Mouse (Mus musculus) adrenal gland, postnatal 25 days (tissue): Measurements from ENCODE around the gene Lamtor3. TPM values are rescaled to one million over a fixed set of nuclear protein-coding genes. Genes with fewer than 3 reads are reported as not detected.
A peak's percentile ranks its signal among the peaks of the same experiment; 100 is the strongest.
"Not testable (repeated sequence)": the region's sequence is repeated elsewhere in the genome, so short reads cannot be mapped to it uniquely, and the experiment has no call there.

ENCODE experiments used
- DNase-seq: peaks from one replicate; pipeline ENCODE4 v3.0.0; 2021; ENCODE audit warnings: mixed read lengths
- total RNA-seq: library from RNA; stranded (reverse); gene quantifications from 2 replicates; pipeline ENCODE4 v1.2.3, GENCODE M21; 2021

Gene Lamtor3
- total RNA-seq, 1 experiment from 2014 or later: 71.3 TPM

DNA sequence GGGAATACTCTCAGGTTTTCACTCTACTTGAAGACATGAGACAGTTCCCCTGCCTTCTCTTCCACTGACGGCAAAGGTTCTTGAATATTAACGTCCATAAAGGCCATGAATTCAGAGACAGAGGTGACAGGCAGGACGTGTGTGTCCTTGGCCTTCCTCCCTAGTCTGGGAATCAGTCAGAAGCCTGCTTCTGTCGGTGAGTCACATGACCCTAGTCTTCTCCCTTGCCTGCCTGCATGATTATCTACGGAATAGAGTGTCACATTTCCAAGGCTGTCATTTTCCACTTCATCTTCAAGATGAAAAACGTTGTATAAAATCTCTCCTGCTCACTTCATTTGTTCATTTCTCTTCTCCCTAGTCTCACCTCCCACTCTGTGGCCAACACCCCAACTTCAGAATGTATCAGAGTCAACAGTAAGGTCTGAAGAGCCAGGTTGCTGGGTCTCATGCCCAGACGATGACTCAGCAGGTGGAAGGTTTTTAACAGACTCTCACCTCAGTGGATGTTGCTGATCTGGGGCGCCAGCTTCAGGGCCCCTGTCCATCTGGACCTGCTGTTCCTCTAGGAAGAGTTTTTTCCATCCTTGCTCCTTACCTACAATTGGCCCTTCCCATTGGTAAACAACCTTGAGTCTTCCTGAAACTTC lies 43.6 kb downstream of the Lamtor3 start:
- DNase-seq: no peak

DNA sequence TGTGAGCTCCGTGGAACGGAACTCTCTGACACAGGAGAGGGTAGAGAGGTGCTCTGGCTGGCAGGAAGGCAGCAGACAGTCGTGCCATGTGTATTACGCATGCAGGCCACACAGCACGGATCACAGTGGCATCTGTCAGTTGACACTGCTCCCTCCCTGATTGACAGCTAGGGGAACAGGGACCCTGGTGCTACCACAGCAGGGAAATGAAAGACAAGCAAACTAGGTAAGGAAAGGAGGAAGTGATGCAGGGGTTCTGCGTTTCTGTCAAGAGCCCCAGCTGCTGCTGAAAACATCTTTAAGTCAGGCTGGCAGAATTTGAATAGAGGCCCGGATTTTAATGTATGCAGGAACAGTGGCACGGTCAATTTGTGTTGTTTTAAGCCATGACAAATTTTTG lies 45.2 kb downstream of the Lamtor3 start:
- no peak for DNase-seq

DNA sequence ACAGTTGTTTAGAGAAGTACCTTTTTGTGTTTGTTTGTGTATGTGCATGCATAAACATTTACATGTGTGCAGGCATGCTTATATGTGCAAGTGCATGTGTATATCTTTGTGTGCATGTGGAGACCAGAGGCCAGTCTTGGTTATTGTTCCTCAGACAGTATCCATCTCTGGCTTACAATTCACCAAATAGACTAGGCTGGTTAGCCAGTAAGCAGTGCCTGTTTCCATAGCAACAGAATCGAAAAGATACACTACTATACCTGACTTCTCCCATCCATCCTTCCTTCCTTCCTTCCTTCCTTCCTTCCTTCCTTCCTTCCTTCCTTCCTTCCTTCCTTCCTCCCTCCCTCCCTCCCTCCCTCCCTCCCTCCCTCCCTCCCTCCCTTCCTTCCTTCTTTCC lies 45.7 kb downstream of the Lamtor3 start:
- not testable (repeated sequence) for DNase-seq

DNA sequence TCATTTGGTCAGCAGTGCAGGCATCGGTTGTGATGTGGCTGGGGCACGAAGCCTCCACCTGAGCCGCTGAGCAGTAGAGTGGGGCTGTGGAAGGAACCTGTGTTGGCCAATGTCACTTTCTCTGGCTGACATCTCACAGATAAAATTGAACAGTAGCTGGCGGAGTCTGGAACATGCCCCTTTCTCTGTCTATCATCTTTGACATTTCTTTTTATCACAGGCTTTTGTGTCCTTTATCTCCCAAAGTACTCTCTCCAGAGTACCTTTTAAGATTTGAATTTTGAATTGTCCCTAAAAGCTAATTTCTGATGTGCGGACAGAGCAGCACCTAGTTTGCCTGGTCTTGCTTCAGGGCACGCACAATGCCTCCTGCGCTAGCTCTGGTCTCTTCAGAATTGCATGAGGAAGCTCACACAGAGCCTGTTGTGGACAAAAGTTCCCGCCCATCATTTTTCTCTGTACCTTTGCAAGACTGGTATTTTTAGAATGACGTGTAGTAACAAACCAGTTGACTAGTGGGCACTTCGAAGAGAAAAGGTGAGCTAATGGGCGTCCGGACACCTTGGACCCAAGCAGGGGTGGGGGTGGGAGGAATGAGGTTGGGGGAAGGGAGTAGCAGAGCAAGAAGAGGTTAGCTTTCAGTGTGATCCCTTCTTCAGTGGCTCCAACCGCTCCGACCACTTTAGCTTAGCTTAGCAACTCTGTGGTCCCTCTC lies 50.0 kb downstream of the Lamtor3 start:
- no peak for DNase-seq

DNA sequence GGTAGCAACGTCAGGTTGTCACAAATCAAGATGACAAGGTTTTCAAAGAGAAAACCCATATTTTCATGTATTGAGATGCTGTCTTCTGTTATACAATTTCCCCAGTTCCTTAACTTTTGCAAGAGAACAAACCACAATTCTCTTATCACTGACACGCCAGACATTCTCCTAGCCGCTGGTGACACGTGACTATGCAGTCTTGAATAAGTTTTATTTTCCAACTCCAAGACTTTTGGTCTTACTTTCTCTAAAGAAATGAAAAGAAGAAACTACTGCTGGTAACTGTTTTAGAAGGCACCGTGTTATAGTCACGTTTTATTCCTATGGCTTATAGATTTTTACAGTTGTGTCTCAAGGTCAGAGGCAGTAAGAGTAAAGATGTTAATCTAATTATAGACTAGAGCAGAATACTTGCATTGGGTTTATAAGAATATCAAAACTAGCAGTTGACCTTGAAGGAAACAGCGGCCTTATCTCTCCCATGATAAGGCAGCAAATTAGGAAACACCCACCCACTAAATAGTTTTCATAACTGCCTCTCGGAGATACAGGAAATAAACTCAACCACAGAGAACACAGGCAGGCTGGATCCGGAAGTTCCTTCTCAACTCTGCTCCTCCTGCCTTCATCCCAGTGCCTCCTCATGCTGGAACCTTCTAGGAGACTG lies 50.6 kb downstream of the Lamtor3 start:
- no peak for DNase-seq

DNA sequence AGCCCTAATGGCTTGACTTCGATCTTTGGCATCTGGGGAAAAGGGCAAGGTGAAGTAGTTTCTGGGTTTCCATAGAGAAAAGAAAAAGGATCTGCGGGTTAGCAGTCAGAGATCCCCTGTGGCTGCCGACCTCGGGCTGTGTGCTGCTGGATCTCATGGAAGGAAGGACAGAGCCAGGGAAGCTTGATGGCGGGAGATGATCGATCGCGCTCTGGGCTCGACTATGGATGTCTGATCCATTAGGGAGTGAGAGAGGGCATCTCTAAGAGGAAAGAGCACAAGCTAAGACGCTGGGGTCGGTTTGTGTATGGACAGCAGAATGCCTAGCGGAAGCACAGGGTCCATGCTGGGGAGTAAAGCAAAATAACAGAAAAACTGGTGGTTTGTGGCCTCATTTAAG lies 51.6 kb downstream of the Lamtor3 start:
- DNase-seq: peak; percentile 33

DNA sequence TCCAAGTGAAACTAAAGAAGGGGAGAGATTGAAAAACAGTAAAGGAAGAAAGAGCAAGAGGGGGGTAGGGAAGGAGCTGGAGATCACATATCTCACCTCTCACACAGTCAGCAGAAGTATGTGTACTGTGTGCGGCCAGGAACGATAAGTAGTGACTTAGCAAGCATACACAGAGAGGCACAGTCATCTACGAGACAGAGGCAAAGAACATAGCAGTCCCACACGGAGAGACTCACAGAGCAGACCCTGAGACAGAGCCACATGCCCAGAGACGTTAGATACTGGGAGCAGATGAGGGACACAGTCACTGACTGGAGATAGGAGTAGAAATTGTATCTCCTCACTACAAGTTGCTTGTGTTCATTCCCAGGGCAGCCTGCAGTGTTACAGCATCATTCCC lies 53.9 kb downstream of the Lamtor3 start:
- DNase-seq: no peak

DNA sequence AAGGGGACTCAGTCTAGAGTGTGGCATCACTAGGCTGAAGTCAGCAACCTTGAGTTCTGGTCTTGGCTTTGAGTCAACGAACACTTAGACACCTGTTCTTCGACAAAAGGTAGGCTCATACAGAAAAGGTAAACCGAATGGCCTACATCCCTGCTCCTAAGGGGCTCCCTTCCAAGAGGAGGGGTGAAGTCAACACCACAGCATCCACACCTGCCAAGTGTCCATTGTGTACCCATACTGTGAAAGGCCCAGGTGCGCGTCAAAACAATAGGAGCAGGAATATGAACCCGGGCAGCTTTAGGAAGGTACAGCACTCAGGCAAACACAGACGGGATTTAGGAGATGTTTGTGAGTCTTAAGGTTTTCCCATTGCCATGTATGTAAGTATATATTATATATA lies 54.7 kb downstream of the Lamtor3 start:
- no peak for DNase-seq

DNA sequence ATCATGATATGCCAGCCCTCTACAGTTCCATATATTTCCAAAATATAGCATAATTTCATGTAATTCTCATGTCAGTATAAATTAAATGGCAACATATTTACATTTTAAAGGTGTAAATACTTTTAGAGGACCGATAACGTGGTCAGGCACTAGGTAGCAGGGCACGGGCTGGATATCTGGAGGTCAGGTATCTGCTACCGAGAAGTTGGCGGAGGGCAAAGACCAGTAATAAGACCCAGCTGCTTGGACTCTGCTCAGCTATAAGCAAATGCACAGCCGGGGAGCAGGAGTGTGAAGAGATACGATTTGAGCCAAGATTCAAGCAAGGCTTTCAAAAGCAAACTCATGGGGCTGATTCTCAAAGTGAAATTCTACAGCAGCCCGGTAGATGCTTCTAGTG lies 56.0 kb downstream of the Lamtor3 start:
- no peak for DNase-seq

DNA sequence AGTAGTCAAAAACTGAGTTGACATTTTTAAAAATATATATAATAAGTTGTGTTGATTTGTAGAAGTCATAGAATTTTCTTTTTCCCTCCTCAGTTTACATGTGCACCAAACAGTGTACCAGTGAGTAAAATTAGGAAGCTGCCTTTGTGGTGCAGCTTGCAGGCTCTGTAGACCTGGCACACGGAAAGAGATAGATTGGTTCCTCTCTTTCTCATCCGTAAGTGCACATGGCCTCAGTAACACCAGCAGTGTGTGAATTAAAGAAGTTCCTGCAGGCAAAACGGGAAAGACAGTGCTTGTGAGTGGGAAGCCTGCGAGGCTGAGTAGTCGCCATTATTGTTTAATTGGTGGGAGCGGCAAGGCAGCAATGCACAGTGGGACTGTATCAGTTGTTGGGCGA lies 57.1 kb downstream of the Lamtor3 start:
- no peak for DNase-seq

DNA sequence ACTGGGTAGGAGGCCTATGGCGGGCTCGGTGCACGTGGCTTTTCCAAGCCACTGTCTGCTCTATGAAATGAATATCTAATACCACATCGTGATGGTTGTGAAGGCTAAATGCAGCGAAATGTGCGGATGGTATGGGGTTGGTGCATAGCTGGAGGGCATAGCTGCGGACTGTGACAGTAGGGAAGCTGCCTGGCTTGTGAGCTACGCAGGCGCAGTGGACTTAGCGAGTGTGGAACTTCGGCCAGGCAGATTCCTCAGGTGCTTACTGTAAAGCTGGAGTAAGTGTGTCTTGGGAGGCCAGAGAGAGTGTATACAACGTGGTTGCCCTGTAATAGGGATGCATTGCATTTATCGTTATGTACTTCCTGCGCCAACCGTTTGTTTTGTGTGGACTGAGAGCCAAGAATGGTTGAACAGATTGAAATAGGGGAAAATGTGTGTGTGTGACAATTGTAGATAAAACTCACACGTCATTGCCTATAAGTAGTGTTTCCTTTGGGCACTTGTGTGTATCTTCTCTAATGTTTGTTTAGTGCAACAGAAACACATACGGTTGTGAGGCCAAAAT lies 57.6 kb downstream of the Lamtor3 start:
- no peak for DNase-seq

DNA sequence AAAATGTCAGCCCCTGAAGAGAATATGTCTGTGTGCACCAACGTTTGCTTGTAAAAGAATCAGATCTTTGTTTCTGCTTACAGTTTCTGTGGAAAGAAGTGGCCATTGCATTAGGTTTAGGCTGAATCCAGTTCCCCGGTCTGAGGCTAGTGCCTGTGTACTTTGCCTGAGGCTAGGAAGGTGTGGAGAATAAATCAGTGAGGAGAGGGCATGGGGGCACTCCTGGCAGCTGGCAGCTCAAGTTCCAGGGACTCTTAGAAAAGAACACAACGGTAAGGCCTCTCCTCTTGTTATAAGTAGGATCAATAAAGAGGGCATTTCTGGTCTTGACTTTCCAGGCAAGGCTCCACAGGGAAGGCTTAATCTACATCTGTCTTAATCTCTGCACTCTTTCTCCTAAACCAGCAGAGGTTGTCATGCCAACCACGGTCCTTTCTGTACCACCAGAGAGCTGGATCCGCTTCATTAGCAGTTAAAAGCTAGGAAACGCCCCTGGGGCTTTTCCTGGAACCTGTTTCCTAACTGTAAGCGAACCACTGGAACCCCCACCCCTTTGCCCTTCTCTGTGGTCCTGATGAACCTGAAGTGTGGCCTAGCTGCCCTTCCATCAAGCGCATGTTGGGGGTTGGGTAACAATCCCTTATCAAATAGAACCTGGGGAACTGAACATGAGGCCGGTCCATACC lies 58.8 kb downstream of the Lamtor3 start:
- DNase-seq: no peak

DNA sequence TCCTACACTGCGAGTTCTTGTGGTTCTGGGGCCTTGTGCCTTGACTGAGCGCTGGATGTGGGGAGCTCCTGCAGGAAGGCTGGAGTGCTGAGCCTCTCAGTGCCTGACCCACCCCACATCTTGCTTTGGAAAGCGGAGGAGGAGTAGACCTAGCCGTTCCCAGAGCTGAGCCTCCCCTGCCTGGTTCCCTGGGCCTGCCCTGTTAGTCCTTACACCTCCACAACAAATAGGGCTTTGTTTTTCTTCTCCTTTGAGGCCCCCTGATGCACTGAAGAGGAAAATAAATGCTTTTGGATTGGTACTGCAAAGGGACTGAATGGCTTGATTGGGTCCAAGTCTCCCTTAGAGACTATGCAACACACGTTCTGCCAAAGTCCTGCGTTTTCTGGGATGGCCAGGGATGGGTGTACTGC lies 59.3 kb downstream of the Lamtor3 start:
- no peak for DNase-seq

DNA sequence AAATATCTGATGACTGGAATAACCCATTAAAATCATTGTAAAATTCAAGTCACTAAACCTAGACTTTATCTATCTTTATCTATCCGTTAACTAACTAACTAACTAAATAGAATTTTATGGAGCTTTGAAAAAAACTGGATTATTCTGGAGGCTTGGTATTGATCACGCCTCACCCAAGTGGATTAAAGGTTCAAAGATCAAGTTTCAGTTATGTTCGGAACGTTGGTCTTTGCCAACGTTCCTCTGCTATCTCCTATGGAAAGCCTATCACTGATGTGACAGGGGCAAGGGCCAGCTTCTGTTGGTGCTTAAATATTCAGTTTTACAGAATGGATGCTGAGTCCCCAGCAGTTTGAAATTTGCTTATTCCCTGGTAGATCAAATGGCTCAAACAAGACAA lies 59.9 kb downstream of the Lamtor3 start:
- DNase-seq: no peak

Other genes with a start within 250 kb of the Lamtor3 start
- not detected in 2 replicates for gene Gm21962, start 247.0 kb upstream of the Lamtor3 start, total RNA-seq
- 170 and 200 TPM in 2 replicates for gene H2afz, start 54.0 kb upstream of the Lamtor3 start, total RNA-seq
- 18.0 and 22.4 TPM in 2 replicates for gene Dnajb14, start 50.8 kb upstream of the Lamtor3 start, total RNA-seq
- gene Dapp1, start 63.0 kb downstream of the Lamtor3 start, total RNA-seq: 3.3 and 6.3 TPM in 2 replicates
- gene 1110002E22Rik, start 146.5 kb downstream of the Lamtor3 start, total RNA-seq: 0.09 and 0.10 TPM in 2 replicates
- gene Gm5105, start 148.9 kb downstream of the Lamtor3 start, total RNA-seq: not detected in 2 replicates
- 10.1 and 11.8 TPM in 2 replicates for gene Trmt10a, start 224.9 kb downstream of the Lamtor3 start, total RNA-seq
- gene Mttp, start 226.5 kb downstream of the Lamtor3 start, total RNA-seq: 13.7 and 14.4 TPM in 2 replicates